Mouse (Mus musculus) neural tube, embryonic 12.5 days (tissue): ENCODE results near the gene Elp6. TPM values are rescaled to one million over a fixed set of nuclear protein-coding genes. Genes with fewer than 3 reads are reported as not detected.

Experiments
- ATAC-seq: fragments of 200-750 bp; cut with Nextera tagmentation; 2 replicates; pipeline ENCODE4 v1.8.0; 2017; ENCODE audit warnings: low read depth, mild to moderate bottlenecking, moderate TSS enrichment, moderate library complexity; ENCODE audit not compliant: low FRiP score
- H3K27ac ChIP-seq: fragments of 300-500 bp; sonication (generic); 2 replicates; pipeline ENCODE4 v1.5.1; 2016
- H3K27me3 ChIP-seq: fragments of 300-500 bp; sonication (generic); replicated peaks from 2 replicates; pipeline ENCODE4 v1.6.1; 2016; ENCODE audit warnings: mild to moderate bottlenecking
- H3K36me3 ChIP-seq: fragments of 300-500 bp; sonication (generic); 2 replicates; pipeline ENCODE4 v1.6.1; 2016; ENCODE audit warnings: mild to moderate bottlenecking
- H3K4me1 ChIP-seq: fragments of 300-500 bp; sonication (generic); 2 replicates; pipeline ENCODE4 v1.6.1; 2016
- H3K4me2 ChIP-seq: fragments of 300-500 bp; sonication (generic); replicated peaks from 2 replicates; pipeline ENCODE4 v1.6.1; 2016; ENCODE audit warnings: mild to moderate bottlenecking
- H3K4me3 ChIP-seq: fragments of 300-500 bp; sonication (generic); 2 replicates; pipeline ENCODE4 v1.5.1; 2016
- H3K9ac ChIP-seq: fragments of 300-500 bp; sonication (generic); 2 replicates; pipeline ENCODE4 v1.6.1; 2016; ENCODE audit warnings: mild to moderate bottlenecking
- H3K9me3 ChIP-seq: fragments of 300-500 bp; sonication (generic); 2 replicates; pipeline ENCODE4 v1.6.1; 2016; ENCODE audit warnings: mild to moderate bottlenecking
- WGBS: fragments of 180-500 bp; shearing (Covaris S2); methylation state at CpG from one replicate; pipeline ENCODE4 v1.1.7; 2016; 5-methylcytosine and 5-hydroxymethylcytosine counted together
- polyA plus RNA-seq: library from polyadenylated mRNA; unstranded; fragments of >200 nt; fragmentation: Nextera tagmentation; extraction: Ambion mirVana; gene quantifications from 2 replicates; pipeline ENCODE4 v1.2.1, GENCODE M21; 2016

Elp6 gene
- polyA plus RNA-seq, 1 experiment from 2014 or later: 41.2 TPM

- WGBS: 81% methylated on average over 7 of the region's 7 CpGs
- H3K4me2 ChIP-seq: no peak overlapping the region
- H3K4me3 ChIP-seq: no peak overlapping the region
- H3K9me3 ChIP-seq: no peaks in the 10 kb centered on the region
- no peak for ATAC-seq
- H3K36me3 ChIP-seq: no peaks in the 10 kb centered on the region
- H3K27me3 ChIP-seq: no peaks in the 10 kb centered on the region
- H3K27ac ChIP-seq: no peak overlapping the region
- no peaks in the 10 kb centered on the region for H3K4me1 ChIP-seq
- no peak overlapping the region for H3K9ac ChIP-seq
Observed at GRCm38 (mm10) chr9:110287321-110287924, 17.6 kb upstream of the Elp6 start.

GRCm38 (mm10) chr9:110293254-110293718, 11.7 kb upstream of the Elp6 start:
- Histone ChIP-seq H3K27ac (no peak overlapping the region), H3K9ac (no peak overlapping the region)

GRCm38 (mm10) chr9:110293873-110294415, 11.0 kb upstream of the Elp6 start:
- H3K27me3 ChIP-seq: no peaks in the 10 kb centered on the region
- no peaks in the 10 kb centered on the region for H3K9me3 ChIP-seq
- no peak overlapping the region for H3K9ac ChIP-seq
- no peaks in the 10 kb centered on the region for H3K36me3 ChIP-seq
- no peak overlapping the region for H3K27ac ChIP-seq
- WGBS: 85% methylated on average over 13 of the region's 13 CpGs
- ATAC-seq: no peak
- peaks cover 10% of the 10 kb centered on the region; the same call in 1 of the 2 replicates for H3K4me1 ChIP-seq
- no peak overlapping the region for H3K4me2 ChIP-seq
- H3K4me3 ChIP-seq: no peak overlapping the region

More at GRCm38 (mm10) chr9:110293254-110293718, 11.7 kb upstream of the Elp6 start:
- Histone ChIP-seq H3K4me3 (no peak overlapping the region), H3K4me2 (no peak overlapping the region), H3K4me1 (peaks cover 10% of the 10 kb centered on the region; the same call in 1 of the 2 replicates), H3K36me3 (no peaks in the 10 kb centered on the region), H3K27me3 (no peaks in the 10 kb centered on the region), H3K9me3 (no peaks in the 10 kb centered on the region)
- ATAC-seq: no peak
- WGBS: 52% methylated on average over 12 of the region's 12 CpGs

- WGBS: 50% methylated on average over 3 of the region's 3 CpGs
- no peak for ATAC-seq
- H3K4me1 ChIP-seq: peaks cover 10% of the 10 kb centered on the region; the same call in 1 of the 2 replicates
Observed at GRCm38 (mm10) chr9:110294786-110295185, 10.2 kb upstream of the Elp6 start.

GRCm38 (mm10) chr9:110296867-110297627, 7.9 kb upstream of the Elp6 start:
- H3K36me3 ChIP-seq: no peaks in the 10 kb centered on the region
- no peak overlapping the region for H3K27ac ChIP-seq
- no peak overlapping the region for H3K9ac ChIP-seq
- peaks cover 10% of the 10 kb centered on the region; the same call in 1 of the 2 replicates for H3K4me1 ChIP-seq
- WGBS: 9% methylated on average over 5 of the region's 5 CpGs
- peak; percentile 74 for ATAC-seq
- no peaks in the 10 kb centered on the region for H3K27me3 ChIP-seq
- no peak overlapping the region for H3K4me3 ChIP-seq
- no peaks in the 10 kb centered on the region for H3K9me3 ChIP-seq
- no peak overlapping the region for H3K4me2 ChIP-seq

More at GRCm38 (mm10) chr9:110294786-110295185, 10.2 kb upstream of the Elp6 start:
- Histone ChIP-seq H3K9me3 (no peaks in the 10 kb centered on the region), H3K27me3 (no peaks in the 10 kb centered on the region), H3K27ac (no peak overlapping the region), H3K36me3 (no peaks in the 10 kb centered on the region), H3K9ac (no peak overlapping the region), H3K4me3 (no peak overlapping the region), H3K4me2 (no peak overlapping the region)

- 4% methylated on average over 4 of the region's 4 CpGs for WGBS
- H3K27me3 ChIP-seq: no peaks in the 10 kb centered on the region
- H3K36me3 ChIP-seq: peaks cover 3% of the 10 kb centered on the region; the same call in 1 of the 2 replicates
- peak overlapping the region; percentile 68 for H3K9ac ChIP-seq
- peaks cover 7% of the 10 kb centered on the region for H3K4me1 ChIP-seq
- peak; percentile 58 for ATAC-seq
- H3K27ac ChIP-seq: peak overlapping the region; percentile 89
- H3K9me3 ChIP-seq: no peaks in the 10 kb centered on the region
- peak overlapping the region; percentile 67 for H3K4me2 ChIP-seq
- H3K4me3 ChIP-seq: peak overlapping the region; percentile 50
Observed at GRCm38 (mm10) chr9:110304516-110304915, 457 bp upstream of the Elp6 start.

- no peaks in the 10 kb centered on the region for H3K27me3 ChIP-seq
- peaks cover 19% of the 10 kb centered on the region for H3K36me3 ChIP-seq
- 95% methylated on average over 5 of the region's 5 CpGs for WGBS
- no peak for ATAC-seq
- H3K9me3 ChIP-seq: no peaks in the 10 kb centered on the region
- 0 out of 2 replicates have a peak overlapping the region, but pooled peaks have one; percentile 29 for H3K9ac ChIP-seq
- no peak overlapping the region; the same call in 1 of the 2 replicates for H3K4me3 ChIP-seq
- H3K27ac ChIP-seq: no peak overlapping the region
- peaks cover 7% of the 10 kb centered on the region for H3K4me1 ChIP-seq
- H3K4me2 ChIP-seq: peak overlapping the region; percentile 67
Observed at GRCm38 (mm10) chr9:110306371-110306770, 1.4 kb downstream of the Elp6 start.

- Histone ChIP-seq H3K36me3 (peaks cover 87% of the 10 kb centered on the region), H3K9me3 (no peaks in the 10 kb centered on the region), H3K9ac (no peak overlapping the region), H3K4me2 (no peak overlapping the region), H3K27ac (no peak overlapping the region), H3K27me3 (no peaks in the 10 kb centered on the region), H3K4me3 (no peak overlapping the region), H3K4me1 (no peaks in the 10 kb centered on the region)
- ATAC-seq: no peak
- 90% methylated on average over 5 of the region's 5 CpGs for WGBS
Observed at GRCm38 (mm10) chr9:110314706-110315105, 9.7 kb downstream of the Elp6 start.

- Histone ChIP-seq H3K36me3 (peaks cover 82% of the 10 kb centered on the region), H3K4me1 (no peaks in the 10 kb centered on the region), H3K9me3 (no peaks in the 10 kb centered on the region), H3K4me3 (no peak overlapping the region), H3K4me2 (no peak overlapping the region), H3K27ac (no peak overlapping the region), H3K27me3 (no peaks in the 10 kb centered on the region), H3K9ac (no peak overlapping the region)
- ATAC-seq: no peak
- WGBS: 92% methylated on average over 6 of the region's 6 CpGs
Observed at GRCm38 (mm10) chr9:110315410-110315809, 10.4 kb downstream of the Elp6 start.

GRCm38 (mm10) chr9:110315904-110316303, 10.9 kb downstream of the Elp6 start:
- ATAC-seq: no peak
- Histone ChIP-seq H3K9ac (no peak overlapping the region), H3K9me3 (no peaks in the 10 kb centered on the region), H3K27ac (no peak overlapping the region), H3K36me3 (peaks cover 82% of the 10 kb centered on the region), H3K27me3 (no peaks in the 10 kb centered on the region), H3K4me3 (no peak overlapping the region), H3K4me2 (no peak overlapping the region), H3K4me1 (no peaks in the 10 kb centered on the region)
- WGBS: 95% methylated on average over 8 of the region's 8 CpGs

- no peak overlapping the region for H3K9ac ChIP-seq
- peaks cover 83% of the 10 kb centered on the region for H3K36me3 ChIP-seq
- H3K4me1 ChIP-seq: no peaks in the 10 kb centered on the region
- no peak overlapping the region for H3K4me3 ChIP-seq
- no peak for ATAC-seq
- no peak overlapping the region for H3K4me2 ChIP-seq
- H3K9me3 ChIP-seq: no peaks in the 10 kb centered on the region
- H3K27me3 ChIP-seq: no peaks in the 10 kb centered on the region
- 95% methylated on average over 8 of the region's 8 CpGs for WGBS
- H3K27ac ChIP-seq: no peak overlapping the region
Observed at GRCm38 (mm10) chr9:110316503-110316902, 11.5 kb downstream of the Elp6 start.

- no peak overlapping the region for H3K27ac ChIP-seq
- H3K4me3 ChIP-seq: no peak overlapping the region
- peaks cover 48% of the 10 kb centered on the region for H3K36me3 ChIP-seq
- no peaks in the 10 kb centered on the region for H3K27me3 ChIP-seq
- no peaks in the 10 kb centered on the region for H3K4me1 ChIP-seq
- 93% methylated on average over 10 of the region's 10 CpGs for WGBS
- no peak overlapping the region for H3K4me2 ChIP-seq
- no peak overlapping the region for H3K9ac ChIP-seq
- H3K9me3 ChIP-seq: no peaks in the 10 kb centered on the region
- no peak for ATAC-seq
Observed at GRCm38 (mm10) chr9:110320769-110321168, 15.8 kb downstream of the Elp6 start.
